Mouse (Mus musculus): ENCODE results near the gene S100a1. TPM values are rescaled to one million over a fixed set of nuclear protein-coding genes. Genes with fewer than 3 reads are reported as not detected.

The S100a1 gene
- total and polyA plus RNA-seq, 2 experiments from 2014 or later = 16.4 to 54.2 TPM

- peak; percentile 99 for DNase-seq (ENCODE audit: low spot score)
- Histone ChIP-seq H3K36me3 (ENCODE audit: insufficient read depth, low read length) (peaks cover 6% of the 10 kb centered on the region; the same call in 1 of the 2 replicates), H3K4me1 (ENCODE audit: insufficient read depth, low read length) (peaks cover 10% of the 10 kb centered on the region; the same call in 1 of the 2 replicates), H3K27ac (ENCODE audit: low read depth, low read length) (peak within 1 kb of the TSS; percentile 96), H3K9me3 (ENCODE audit: low read length) (no peaks in the 10 kb centered on the region), H3K4me3 (ENCODE audit: low read depth, low read length) (peak within 1 kb of the TSS; percentile 92), H3K27me3 (ENCODE audit: insufficient read depth, low read length) (peaks cover 12% of the 10 kb centered on the region), H3K4me2 (ENCODE audit: low read depth, low read length, poor library complexity, severe bottlenecking) (peak within 1 kb of the TSS; percentile 64), H3K9ac (replicated peaks; ENCODE audit: low read length, poor library complexity, severe bottlenecking) (peak within 1 kb of the TSS; percentile 99)
- no peak for TF ChIP-seq CTCF (IDR thresholded peaks at IDR 0.05)
- peak; percentile 94 for ATAC-seq (ENCODE audit: low FRiP score)
- under 1% methylated on average over 64 of the region's 66 CpGs for WGBS
Observed at GRCm38 (mm10) chr3:90508950-90509746, 5.0 kb downstream of the S100a1 start, which contains the start of gene Chtop. TSS of gene Chtop (minus strand) at chr3:90509498.

GRCm38 (mm10) chr3:90508287-90508949 lies 5.8 kb downstream of the S100a1 start:
- ATAC-seq (ENCODE audit: low FRiP score) = no peak
- H3K4me2 ChIP-seq (ENCODE audit: low read depth, low read length, poor library complexity, severe bottlenecking) = peak overlapping the region; percentile 64
- 2% methylated on average over 20 of the region's 20 CpGs for WGBS

GRCm38 (mm10) chr3:90506362-90506761 lies 7.8 kb downstream of the S100a1 start:
- DNase-seq (ENCODE audit: low spot score) (no peak), ATAC-seq (ENCODE audit: low FRiP score) (no peak)
- 97% methylated on average over 3 of the region's 3 CpGs for WGBS
- Histone ChIP-seq H3K27ac (ENCODE audit: low read depth, low read length) (no peak overlapping the region), H3K4me2 (ENCODE audit: low read depth, low read length, poor library complexity, severe bottlenecking) (no peak overlapping the region), H3K4me3 (ENCODE audit: low read depth, low read length) (no peak overlapping the region), H3K9ac (replicated peaks; ENCODE audit: low read length, poor library complexity, severe bottlenecking) (no peak overlapping the region), H3K36me3 (ENCODE audit: insufficient read depth, low read length) (peaks cover 20% of the 10 kb centered on the region; the same call in 1 of the 2 replicates), H3K9me3 (ENCODE audit: low read length) (no peaks in the 10 kb centered on the region), H3K4me1 (ENCODE audit: insufficient read depth, low read length) (peaks cover 10% of the 10 kb centered on the region; the same call in 1 of the 2 replicates), H3K27me3 (ENCODE audit: insufficient read depth, low read length) (no peaks in the 10 kb centered on the region)
- TF ChIP-seq CTCF (IDR thresholded peaks at IDR 0.05) = no peak

More at GRCm38 (mm10) chr3:90508287-90508949, 5.8 kb downstream of the S100a1 start:
- 0 out of 2 replicates have a peak, but pooled peaks cover 5% of the 10 kb centered on the region for H3K27me3 ChIP-seq (ENCODE audit: insufficient read depth, low read length)
- peak overlapping the region; percentile 99 for H3K9ac ChIP-seq (replicated peaks; ENCODE audit: low read length, poor library complexity, severe bottlenecking)
- peaks cover 10% of the 10 kb centered on the region; the same call in 1 of the 2 replicates for H3K4me1 ChIP-seq (ENCODE audit: insufficient read depth, low read length)
- peak; percentile 51 for TF ChIP-seq CTCF (IDR thresholded peaks at IDR 0.05)
- peaks cover 7% of the 10 kb centered on the region; the same call in 1 of the 2 replicates for H3K36me3 ChIP-seq (ENCODE audit: insufficient read depth, low read length)
- H3K4me3 ChIP-seq (ENCODE audit: low read depth, low read length) = peak overlapping the region; percentile 92
- DNase-seq (ENCODE audit: low spot score) = no peak
- H3K27ac ChIP-seq (ENCODE audit: low read depth, low read length) = peak overlapping the region; percentile 96
- H3K9me3 ChIP-seq (ENCODE audit: low read length) = no peaks in the 10 kb centered on the region

- H3K4me1 ChIP-seq (ENCODE audit: insufficient read depth, low read length) = peaks cover 10% of the 10 kb centered on the region; the same call in 1 of the 2 replicates
- DNase-seq (ENCODE audit: low spot score) = no peak
- no peak for ATAC-seq (ENCODE audit: low FRiP score)
- H3K27me3 ChIP-seq (ENCODE audit: insufficient read depth, low read length) = no peaks in the 10 kb centered on the region
- H3K27ac ChIP-seq (ENCODE audit: low read depth, low read length) = no peak overlapping the region
- no peak overlapping the region for H3K4me3 ChIP-seq (ENCODE audit: low read depth, low read length)
- peaks cover 23% of the 10 kb centered on the region; the same call in 1 of the 2 replicates for H3K36me3 ChIP-seq (ENCODE audit: insufficient read depth, low read length)
- no peaks in the 10 kb centered on the region for H3K9me3 ChIP-seq (ENCODE audit: low read length)
- no peak overlapping the region for H3K9ac ChIP-seq (replicated peaks; ENCODE audit: low read length, poor library complexity, severe bottlenecking)
- H3K4me2 ChIP-seq (ENCODE audit: low read depth, low read length, poor library complexity, severe bottlenecking) = no peak overlapping the region
- TF ChIP-seq CTCF (IDR thresholded peaks at IDR 0.05) = no peak
- WGBS = 92% methylated on average over 5 of the region's 5 CpGs
Observed at GRCm38 (mm10) chr3:90505216-90505615, 9.0 kb downstream of the S100a1 start.

- WGBS = 71% methylated on average over 4 of the region's 4 CpGs
- peaks cover 31% of the 10 kb centered on the region; the same call in 1 of the 2 replicates for H3K36me3 ChIP-seq (ENCODE audit: insufficient read depth, low read length)
- ATAC-seq (ENCODE audit: low FRiP score) (no peak), DNase-seq (ENCODE audit: low spot score) (no peak)
- no peak for TF ChIP-seq CTCF (IDR thresholded peaks at IDR 0.05)
- no peak overlapping the region for H3K27ac ChIP-seq (ENCODE audit: low read depth, low read length)
- H3K4me2 ChIP-seq (ENCODE audit: low read depth, low read length, poor library complexity, severe bottlenecking) = no peak overlapping the region
- peaks cover 7% of the 10 kb centered on the region; the same call in 1 of the 2 replicates for H3K4me1 ChIP-seq (ENCODE audit: insufficient read depth, low read length)
- no peak overlapping the region for H3K4me3 ChIP-seq (ENCODE audit: low read depth, low read length)
- no peaks in the 10 kb centered on the region for H3K27me3 ChIP-seq (ENCODE audit: insufficient read depth, low read length)
- no peaks in the 10 kb centered on the region for H3K9me3 ChIP-seq (ENCODE audit: low read length)
- H3K9ac ChIP-seq (replicated peaks; ENCODE audit: low read length, poor library complexity, severe bottlenecking) = no peak overlapping the region
Observed at GRCm38 (mm10) chr3:90503444-90503843, 10.7 kb downstream of the S100a1 start.

Measured in midbrain, postnatal 0 days (tissue).